Mouse (Mus musculus) liver, postnatal 0 days (tissue): ENCODE measurements around the gene Kcnmb2. TPM values are rescaled to one million over a fixed set of nuclear protein-coding genes. Genes with fewer than 3 reads are reported as not detected.

Source experiments
- ATAC-seq: fragments of 200-750 bp; cut with Nextera tagmentation; 2 replicates; pipeline ENCODE4 v1.8.0; 2017; ENCODE audit warnings: mild to moderate bottlenecking, moderate library complexity
- DNase-seq: peaks from one replicate; pipeline ENCODE4 v3.0.0-alpha.2; 2016
- H3K27ac ChIP-seq: fragments of 300-500 bp; sonication (generic); 2 replicates; pipeline ENCODE4 v1.5.1; 2014; ENCODE audit warnings: antibody characterized with exemption, moderate library complexity, mild to moderate bottlenecking, low read depth
- H3K27me3 ChIP-seq: fragments of 300-500 bp; sonication (generic); 2 replicates; pipeline ENCODE4 v1.6.1; 2014; ENCODE audit warnings: low read length, control low read depth, mixed read lengths; ENCODE audit not compliant: insufficient read depth
- H3K36me3 ChIP-seq: fragments of 300-500 bp; sonication (generic); replicated peaks from 2 replicates; pipeline ENCODE4 v1.6.1; 2014; ENCODE audit warnings: mild to moderate bottlenecking, control low read depth, low read length, moderate library complexity, mixed read lengths; ENCODE audit not compliant: insufficient read depth
- H3K4me1 ChIP-seq: fragments of 300-500 bp; sonication (generic); 2 replicates; pipeline ENCODE4 v1.6.1; 2014; ENCODE audit warnings: antibody characterized with exemption, mild to moderate bottlenecking, control low read depth; ENCODE audit not compliant: insufficient read depth
- H3K4me2 ChIP-seq: fragments of 300-500 bp; sonication (generic); 2 replicates; pipeline ENCODE4 v1.6.1; 2014; ENCODE audit warnings: low read depth, mild to moderate bottlenecking, low read length, moderate library complexity, mixed read lengths
- H3K4me3 ChIP-seq: fragments of 300-500 bp; sonication (generic); 2 replicates; pipeline ENCODE4 v1.5.1; 2014; ENCODE audit warnings: low read depth, low read length
- H3K9ac ChIP-seq: fragments of 300-500 bp; sonication (generic); replicated peaks from 2 replicates; pipeline ENCODE4 v1.6.1; 2014; ENCODE audit warnings: mild to moderate bottlenecking, moderate library complexity
- H3K9me3 ChIP-seq: fragments of 300-500 bp; sonication (generic); 2 replicates; pipeline ENCODE4 v1.6.1; 2016; ENCODE audit warnings: mild to moderate bottlenecking, control low read depth, low read length, mixed read lengths
- CTCF ChIP-seq: sonication (generic); IDR thresholded peaks from 2 replicates; pipeline ENCODE4 v1.5.1; 2016; ENCODE audit warnings: antibody characterized with exemption, low read depth
- EP300 ChIP-seq: IDR thresholded peaks from 2 replicates; pipeline ENCODE4 v1.6.1; 2016; ENCODE audit warnings: antibody characterized with exemption, low read depth, mild to moderate bottlenecking
- WGBS: fragments of 180-500 bp; shearing (Covaris S2); extraction: QIAGEN DNeasy Blood & Tissue Kit; methylation state at CpG from one replicate; pipeline ENCODE4 v1.1.7; 2014; ENCODE audit not compliant: insufficient replicate concordance; 5-methylcytosine and 5-hydroxymethylcytosine counted together
- polyA plus RNA-seq: library from polyadenylated mRNA; unstranded; fragments of >200 nt; fragmentation: Nextera tagmentation; extraction: Ambion mirVana; gene quantifications from 2 replicates; pipeline ENCODE4 v1.2.1, GENCODE M21; 2015

Kcnmb2 gene
- polyA plus RNA-seq, 1 experiment from 2014 or later, result 0.12 TPM

GRCm38 (mm10) chr3:32144655-32145054, 242.3 kb downstream of the Kcnmb2 start:
- Histone ChIP-seq H3K4me1 (no peaks in the 10 kb centered on the region), H3K27me3 (no peaks in the 10 kb centered on the region), H3K4me2 (no peak overlapping the region), H3K9me3 (no peaks in the 10 kb centered on the region), H3K36me3 (no peaks in the 10 kb centered on the region), H3K9ac (no peak overlapping the region), H3K4me3 (no peak overlapping the region), H3K27ac (no peak overlapping the region)
- TF ChIP-seq EP300, result no peak
- 54% methylated on average over 3 of the region's 3 CpGs for WGBS
- DNase-seq, result no peak
- ATAC-seq, result no peak

- Histone ChIP-seq H3K9me3 (no peaks in the 10 kb centered on the region), H3K4me2 (no peak overlapping the region), H3K4me1 (no peaks in the 10 kb centered on the region), H3K9ac (no peak overlapping the region), H3K27ac (no peak overlapping the region), H3K4me3 (no peak overlapping the region), H3K27me3 (no peaks in the 10 kb centered on the region), H3K36me3 (no peaks in the 10 kb centered on the region)
- ATAC-seq (no peak), DNase-seq (no peak)
- WGBS, result 81% methylated on average over 4 of the region's 4 CpGs
- TF ChIP-seq EP300 (no peak), CTCF (no peak)
These were observed 245.4 kb downstream of the Kcnmb2 start for GRCm38 (mm10) chr3:32147739-32148138.

GRCm38 (mm10) chr3:32149851-32150570, 247.7 kb downstream of the Kcnmb2 start:
- ATAC-seq (no peak), DNase-seq (no peak)
- Histone ChIP-seq H3K27ac (no peak overlapping the region), H3K27me3 (no peaks in the 10 kb centered on the region), H3K9ac (no peak overlapping the region), H3K4me3 (no peak overlapping the region), H3K36me3 (no peaks in the 10 kb centered on the region), H3K4me1 (no peaks in the 10 kb centered on the region), H3K4me2 (no peak overlapping the region), H3K9me3 (no peaks in the 10 kb centered on the region)
- WGBS, result 72% methylated on average over 14 of the region's 14 CpGs
- TF ChIP-seq CTCF, result no peak
- TF ChIP-seq EP300, result no peak

GRCm38 (mm10) chr3:32180519-32180918, 278.2 kb downstream of the Kcnmb2 start:
- Histone ChIP-seq H3K36me3 (no peaks in the 10 kb centered on the region), H3K27me3 (no peaks in the 10 kb centered on the region), H3K4me2 (no peak overlapping the region), H3K4me1 (no peaks in the 10 kb centered on the region), H3K9ac (no peak overlapping the region), H3K4me3 (no peak overlapping the region), H3K27ac (no peak overlapping the region), H3K9me3 (no peaks in the 10 kb centered on the region)
- no peak for ATAC-seq
- WGBS, result 64% methylated on average over 6 of the region's 6 CpGs
- TF ChIP-seq EP300 (no peak), CTCF (no peak)
- DNase-seq, result no peak

GRCm38 (mm10) chr3:32185855-32186522, 283.7 kb downstream of the Kcnmb2 start:
- ATAC-seq (no peak), DNase-seq (no peak)
- no peak for TF ChIP-seq EP300
- no peak for TF ChIP-seq CTCF
- Histone ChIP-seq H3K27me3 (no peaks in the 10 kb centered on the region), H3K4me1 (no peaks in the 10 kb centered on the region), H3K4me2 (no peak overlapping the region), H3K27ac (no peak overlapping the region), H3K36me3 (no peaks in the 10 kb centered on the region), H3K9me3 (no peaks in the 10 kb centered on the region), H3K9ac (no peak overlapping the region), H3K4me3 (no peak overlapping the region)
- WGBS, result 58% methylated on average over 2 of the region's 2 CpGs

- Histone ChIP-seq H3K36me3 (no peaks in the 10 kb centered on the region), H3K9ac (no peak overlapping the region), H3K4me2 (no peak overlapping the region), H3K27me3 (no peaks in the 10 kb centered on the region), H3K4me1 (no peaks in the 10 kb centered on the region), H3K4me3 (no peak overlapping the region), H3K9me3 (no peaks in the 10 kb centered on the region), H3K27ac (no peak overlapping the region)
- DNase-seq (peak; percentile 58), ATAC-seq (no peak)
- WGBS, result 33% methylated on average over 5 of the region's 5 CpGs
- TF ChIP-seq EP300, result no peak
- peak; percentile 74 for TF ChIP-seq CTCF
These were observed 286.2 kb downstream of the Kcnmb2 start for GRCm38 (mm10) chr3:32188521-32188920.

GRCm38 (mm10) chr3:32188955-32189354, 286.6 kb downstream of the Kcnmb2 start:
- WGBS, result 69% methylated on average over 2 of the region's 2 CpGs

More at GRCm38 (mm10) chr3:32188955-32189354, 286.6 kb downstream of the Kcnmb2 start:
- no peak overlapping the region for H3K9ac ChIP-seq
- no peak overlapping the region for H3K27ac ChIP-seq
- H3K4me1 ChIP-seq, result no peaks in the 10 kb centered on the region
- TF ChIP-seq EP300 (no peak), CTCF (no peak)
- DNase-seq (no peak), ATAC-seq (no peak)
- H3K27me3 ChIP-seq, result no peaks in the 10 kb centered on the region
- no peaks in the 10 kb centered on the region for H3K36me3 ChIP-seq
- H3K9me3 ChIP-seq, result no peaks in the 10 kb centered on the region
- no peak overlapping the region for H3K4me3 ChIP-seq
- no peak overlapping the region for H3K4me2 ChIP-seq
